Mouse (Mus musculus): ENCODE measurements around the gene 1700021F05Rik.
A peak's percentile ranks its signal among the peaks of the same experiment; 100 is the strongest.

The 1700021F05Rik gene

DNA sequence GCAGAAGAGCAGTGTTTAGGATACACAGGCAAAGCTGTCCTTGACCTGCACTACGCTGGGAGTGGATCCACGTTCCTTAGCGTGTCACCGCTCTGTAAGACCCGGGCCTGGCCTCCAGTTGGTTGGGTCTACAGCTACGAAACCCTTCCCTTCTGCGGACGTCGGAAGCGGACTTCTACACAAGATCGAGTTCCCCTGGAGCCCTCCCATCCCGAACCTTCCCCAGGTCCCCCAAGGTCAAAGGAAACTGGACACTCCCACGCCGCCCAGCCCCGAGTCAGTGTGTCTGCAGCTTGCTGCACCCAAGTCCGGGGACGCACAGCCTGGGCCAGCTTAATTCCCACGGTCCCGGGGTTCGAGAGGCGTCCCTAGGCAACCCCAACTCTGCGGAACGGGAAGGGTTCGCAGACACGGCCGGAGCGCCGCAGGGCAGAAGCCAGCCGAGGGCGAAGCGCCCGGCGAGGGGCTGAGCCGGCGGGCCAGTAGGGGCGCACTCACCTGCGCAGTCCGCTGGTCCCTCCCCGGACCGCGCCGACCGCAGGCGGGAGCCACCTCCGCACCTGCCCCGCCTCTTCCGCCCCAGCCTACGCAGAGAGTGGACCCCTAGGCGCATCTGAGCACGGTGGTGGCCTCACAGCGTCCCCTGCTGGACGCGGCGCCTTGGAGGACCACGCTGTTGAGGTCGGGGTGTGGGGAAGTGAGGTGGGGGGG, at the start of gene 1700021F05Rik:
Gene 1700021F05Rik, minus strand, starts transcription at position 553 of the 711 bp plus-strand sequence.
- peak; percentile 96 for DNase-seq (ENCODE audit: low spot score)

DNA sequence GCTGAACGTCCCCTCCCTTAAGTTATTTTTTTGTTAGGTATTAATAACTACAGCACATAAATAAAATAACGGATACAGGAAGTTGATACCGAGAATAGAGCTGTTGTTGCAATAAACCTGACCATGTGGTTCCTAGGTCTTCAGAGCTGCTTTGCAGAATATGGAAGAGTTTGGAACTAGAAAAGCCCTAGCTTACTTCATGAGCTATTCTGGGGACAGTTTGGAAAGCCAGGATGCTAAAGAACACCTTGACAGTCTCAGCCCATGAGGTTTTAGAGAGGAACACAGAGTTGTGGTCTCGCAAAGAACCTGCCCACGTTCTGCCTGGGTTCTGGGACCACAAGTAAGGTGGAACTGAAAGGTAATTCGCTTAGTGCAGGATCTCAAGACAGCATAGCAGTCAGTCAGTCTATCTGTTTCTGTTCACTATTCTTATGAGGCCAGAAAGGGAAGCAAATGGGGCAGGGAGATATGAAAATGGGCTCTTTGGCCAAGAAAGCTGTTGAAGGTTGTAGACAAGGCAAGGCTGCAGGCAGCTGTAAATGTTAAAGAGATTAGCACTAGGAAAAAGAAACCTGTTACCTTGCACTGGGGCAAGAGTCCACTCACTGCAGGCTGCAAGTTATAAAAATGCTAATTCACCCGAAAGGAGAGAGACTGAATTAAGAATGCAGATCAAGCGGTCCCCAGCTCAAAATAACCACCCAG, 47.8 kb upstream of the 1700021F05Rik start:
- no peak for DNase-seq (ENCODE audit: low spot score)

DNA sequence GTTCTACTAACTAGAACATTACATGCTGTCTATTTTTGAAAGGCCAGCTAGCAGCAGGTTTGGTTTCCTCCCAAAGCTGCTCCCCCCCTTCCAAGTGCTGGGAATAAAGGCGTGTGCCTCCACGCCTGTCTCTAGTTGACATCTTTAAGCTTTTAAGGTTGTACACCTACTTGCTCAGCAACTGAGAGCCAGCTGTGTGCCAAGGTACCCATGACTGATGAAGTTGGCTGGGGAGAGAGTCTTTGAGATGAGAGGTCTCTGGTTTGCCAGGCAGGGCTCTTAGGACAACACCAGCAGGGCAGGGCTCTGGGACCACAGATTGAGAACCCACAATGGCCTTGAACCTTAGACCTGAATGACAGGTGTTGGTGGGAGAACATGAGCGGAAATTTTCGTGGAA, 43.7 kb upstream of the 1700021F05Rik start:
- no peak for DNase-seq (ENCODE audit: low spot score)

GRCm38 (mm10) chr10:43581260-43581659, 40.5 kb upstream of the 1700021F05Rik start:
- no peak for DNase-seq (ENCODE audit: low spot score)

DNA sequence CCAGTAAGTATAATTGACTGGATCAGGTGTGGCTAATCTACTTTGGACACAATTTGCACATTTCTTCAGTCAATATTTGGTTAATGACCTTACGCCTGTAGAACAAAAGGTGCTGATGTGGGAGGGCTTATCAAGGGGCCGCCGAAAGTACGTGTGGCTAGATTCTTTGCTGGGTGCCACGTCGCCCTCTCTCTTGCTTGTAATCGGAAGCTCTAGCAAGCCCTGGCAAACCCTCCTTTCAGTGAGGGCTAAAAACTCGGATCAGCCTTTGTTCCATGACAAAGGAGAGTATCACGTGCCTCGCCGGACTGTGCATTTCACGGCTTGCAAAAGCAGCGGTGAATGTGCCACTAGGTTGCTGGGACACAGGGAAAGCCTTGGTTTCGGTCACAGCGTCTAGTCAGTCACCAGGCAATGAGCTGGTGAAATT, 39.9 kb upstream of the 1700021F05Rik start:
- peak; percentile 12 for DNase-seq (ENCODE audit: low spot score)

DNA sequence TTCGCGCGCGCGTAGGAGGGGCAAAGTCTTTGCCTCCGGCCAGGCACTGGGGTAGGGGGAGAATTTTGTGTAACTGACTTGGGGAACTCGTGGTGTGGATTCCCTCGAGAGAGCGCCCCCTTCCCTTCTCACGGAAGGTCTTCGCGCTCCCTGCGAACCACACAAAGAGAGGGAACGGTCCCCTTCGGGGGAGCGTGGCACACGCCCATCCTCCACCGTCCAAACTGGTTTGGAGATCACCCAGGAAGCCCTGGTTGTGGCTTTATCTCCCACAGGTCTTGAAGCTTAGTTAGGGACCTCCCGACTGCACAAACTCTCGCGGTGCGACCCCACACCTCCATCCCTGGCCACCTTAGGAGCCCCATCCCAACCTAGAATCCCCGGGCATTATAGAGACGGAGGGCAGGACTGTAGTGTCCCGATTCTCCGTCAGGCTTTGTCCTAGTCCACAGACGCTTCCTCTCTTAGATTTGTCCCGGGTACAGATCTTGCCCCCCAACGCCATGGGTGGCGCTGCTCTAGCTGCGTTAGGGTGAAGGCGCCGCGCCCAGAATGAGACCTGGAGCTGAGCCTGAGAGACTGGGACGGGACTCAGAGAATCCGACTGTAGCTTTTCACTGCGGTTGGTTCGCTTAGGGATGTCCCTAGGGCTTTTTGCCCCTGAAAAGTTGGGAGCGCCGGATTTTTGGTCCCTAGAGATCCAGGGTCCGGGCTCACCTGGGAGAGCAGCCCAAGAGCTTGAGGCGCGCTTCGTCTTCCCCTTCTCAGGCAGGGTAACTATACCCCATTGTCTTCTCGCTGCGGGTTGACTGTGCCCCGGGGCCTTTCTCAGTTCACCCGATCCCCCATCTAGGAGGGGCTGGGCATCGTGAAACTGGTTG, 38.8 kb upstream of the 1700021F05Rik start:
- DNase-seq (ENCODE audit: low spot score) = peak; percentile 21

GRCm38 (mm10) chr10:43578754-43579380, 38.1 kb upstream of the 1700021F05Rik start:
- DNase-seq (ENCODE audit: low spot score) = peak; percentile 63

GRCm38 (mm10) chr10:43578366-43578753, 37.6 kb upstream of the 1700021F05Rik start:
- DNase-seq (ENCODE audit: low spot score) = peak; percentile 32

GRCm38 (mm10) chr10:43577997-43578331, 37.2 kb upstream of the 1700021F05Rik start, which contains the start of gene Cd24a:
Cd24a (plus strand) TSS chr10:43578284.
- DNase-seq (ENCODE audit: low spot score) = no peak

DNA sequence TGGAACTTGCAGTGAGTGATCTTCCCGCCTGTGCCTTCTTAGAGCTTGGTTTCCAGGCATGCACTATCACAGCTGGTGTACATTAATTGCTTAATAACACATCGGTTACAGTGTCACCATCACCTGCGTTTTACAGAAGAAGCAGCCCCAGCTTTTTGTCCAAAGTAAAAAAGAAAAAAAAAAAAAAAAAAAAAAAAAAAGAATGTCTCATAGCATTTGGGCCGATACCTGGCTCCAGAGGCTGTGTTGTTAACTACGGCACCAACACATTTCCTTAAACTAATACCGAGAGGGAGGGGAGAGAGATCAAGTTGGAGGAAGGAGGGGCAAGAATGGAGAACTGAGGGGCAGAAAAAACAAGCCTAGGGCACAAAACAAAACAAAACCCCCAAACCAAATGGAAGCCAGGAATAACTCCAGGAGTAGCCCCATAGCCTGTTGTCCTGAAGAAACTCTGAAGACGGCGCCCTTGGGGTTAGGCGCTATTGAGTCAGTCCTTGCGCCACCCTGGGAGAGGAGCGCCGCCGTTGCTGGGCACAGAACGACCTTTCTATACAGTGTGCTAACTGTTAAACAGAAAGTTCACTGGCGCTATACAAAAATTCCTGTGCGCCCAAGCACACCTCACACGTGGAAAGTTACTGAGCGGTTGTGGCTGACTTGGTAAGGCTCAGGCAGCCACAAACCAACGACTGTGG, 36.7 kb upstream of the 1700021F05Rik start:
- no peak for DNase-seq (ENCODE audit: low spot score)

DNA sequence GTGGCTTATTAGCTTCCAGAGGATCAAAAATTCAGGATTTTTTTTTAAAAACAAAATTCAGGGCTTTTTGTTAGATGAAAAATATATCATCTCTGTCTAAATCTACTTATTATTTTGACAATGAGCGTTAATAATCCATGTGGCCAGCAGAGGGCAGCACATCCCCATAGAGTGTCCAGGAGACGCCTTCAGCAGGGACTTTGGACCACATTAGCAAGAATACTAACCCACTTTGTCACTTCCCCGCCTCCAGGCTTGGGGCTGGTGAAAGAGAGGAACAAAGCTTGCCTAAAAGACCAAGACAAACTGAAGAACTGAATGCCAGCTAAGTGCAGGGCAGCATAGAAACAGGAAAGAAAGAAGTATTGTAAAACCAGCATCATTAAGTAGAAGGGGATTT, 34.2 kb upstream of the 1700021F05Rik start:
- DNase-seq (ENCODE audit: low spot score) = peak; percentile 81

DNA sequence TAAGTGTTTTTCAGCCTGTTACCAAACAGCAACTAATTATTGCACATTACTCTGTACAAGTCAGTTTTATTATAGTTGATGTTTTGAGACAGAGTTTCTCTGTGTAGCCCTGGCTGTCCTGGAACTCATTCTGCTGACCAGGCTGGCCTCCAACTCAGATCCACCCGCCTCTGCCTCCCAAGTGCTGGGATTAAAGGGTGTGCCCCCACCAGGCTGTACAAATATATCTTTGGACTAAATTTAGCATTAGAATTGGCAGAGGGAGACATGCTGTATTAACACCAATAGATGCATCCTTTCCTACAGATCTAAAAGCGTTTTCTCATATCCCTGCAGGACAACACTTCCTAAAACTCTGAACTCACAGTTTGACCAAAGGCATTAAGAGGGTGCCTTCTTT, 33.6 kb upstream of the 1700021F05Rik start:
- no peak for DNase-seq (ENCODE audit: low spot score)

- DNase-seq (ENCODE audit: low spot score) = no peak
Observed at GRCm38 (mm10) chr10:43561311-43561710, 20.5 kb upstream of the 1700021F05Rik start.

DNA sequence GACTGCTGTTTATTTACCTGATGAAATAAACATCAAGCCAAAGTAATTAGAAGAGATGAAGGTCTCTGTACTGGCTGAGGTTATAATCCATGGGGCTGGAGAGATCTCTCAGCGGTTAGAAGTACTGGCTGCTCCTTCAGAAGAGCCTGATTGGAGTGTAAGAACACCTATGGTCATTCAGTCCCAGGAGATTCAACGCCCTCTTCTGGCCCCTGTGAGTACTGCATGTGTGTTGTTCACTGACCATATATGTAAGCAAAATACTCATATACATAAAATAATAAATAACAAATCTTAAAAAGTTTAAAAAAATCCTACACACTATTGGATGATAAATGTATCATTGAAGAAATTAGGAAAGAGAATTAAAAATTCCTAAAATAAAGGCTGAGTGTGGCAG, 20.0 kb upstream of the 1700021F05Rik start:
- DNase-seq (ENCODE audit: low spot score) = no peak

- DNase-seq (ENCODE audit: low spot score) = no peak
Observed at GRCm38 (mm10) chr10:43559313-43559712, 18.5 kb upstream of the 1700021F05Rik start.

DNA sequence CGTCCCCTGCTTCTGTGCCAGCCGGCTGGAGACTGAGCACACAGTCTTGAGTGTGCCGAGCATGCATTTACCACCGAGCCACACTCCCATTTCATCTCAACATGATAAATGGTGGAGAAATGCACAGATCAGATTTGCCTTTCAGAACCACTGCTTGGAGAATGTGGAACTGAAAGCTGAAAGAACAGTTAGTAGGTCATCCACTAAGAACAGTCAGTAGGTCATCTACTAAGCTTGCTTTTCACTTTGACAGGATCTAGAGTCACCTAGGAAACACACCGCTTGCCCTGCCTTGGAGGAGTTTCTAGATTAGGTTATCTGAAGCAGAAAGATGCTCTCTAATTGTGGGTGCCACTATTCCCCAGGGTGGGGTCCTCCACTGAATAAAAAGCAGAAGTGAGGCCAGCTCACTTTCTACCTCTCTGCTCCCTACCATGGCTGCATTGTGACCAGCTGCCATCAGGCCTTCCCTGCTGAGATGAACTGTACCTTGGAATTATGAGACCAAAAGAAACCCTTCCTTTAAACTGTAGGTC, 16.9 kb upstream of the 1700021F05Rik start:
- no peak for DNase-seq (ENCODE audit: low spot score)

DNA sequence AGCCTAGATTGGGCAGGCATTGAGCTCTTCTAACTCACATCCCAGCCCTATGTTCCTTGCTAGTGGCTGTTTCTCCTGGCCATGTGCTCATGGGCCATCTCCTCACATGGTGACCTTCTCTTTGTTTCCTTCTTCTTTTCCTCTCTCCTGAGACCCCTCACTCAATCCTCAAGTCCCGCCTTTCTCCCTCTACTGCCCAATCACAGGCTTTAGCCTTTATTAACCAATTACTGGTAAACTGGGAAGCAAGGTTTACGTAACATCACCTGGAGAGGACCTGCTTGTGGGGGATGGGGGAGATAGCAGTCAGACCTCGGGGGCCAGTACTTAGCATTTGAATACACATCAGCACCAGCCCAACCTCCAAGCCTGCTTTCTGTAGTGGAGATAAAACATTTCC, 10.6 kb upstream of the 1700021F05Rik start:
- DNase-seq (ENCODE audit: low spot score) = no peak

DNA sequence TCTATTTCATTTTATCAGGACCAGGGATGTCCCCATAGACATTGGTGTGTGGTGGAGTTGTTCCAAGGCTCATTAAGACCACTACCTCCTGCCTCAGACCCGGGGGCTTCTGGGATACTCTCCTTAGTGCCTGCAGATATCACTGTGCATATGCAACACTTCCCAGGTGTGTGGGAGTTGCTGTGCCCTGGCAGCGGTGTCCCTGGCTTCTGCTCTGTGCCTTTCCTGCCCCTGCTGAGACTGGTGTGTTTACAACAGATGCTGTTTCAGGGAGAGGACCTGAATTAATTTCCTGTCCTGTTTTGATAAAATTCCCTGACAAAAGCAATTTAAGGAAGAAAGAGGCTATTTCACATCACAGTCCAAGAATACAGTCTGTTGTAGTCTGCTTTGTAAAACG, 10.1 kb upstream of the 1700021F05Rik start:
- DNase-seq (ENCODE audit: low spot score) = no peak

GRCm38 (mm10) chr10:43549411-43549810, 8.6 kb upstream of the 1700021F05Rik start:
- DNase-seq (ENCODE audit: low spot score) = no peak

DNA sequence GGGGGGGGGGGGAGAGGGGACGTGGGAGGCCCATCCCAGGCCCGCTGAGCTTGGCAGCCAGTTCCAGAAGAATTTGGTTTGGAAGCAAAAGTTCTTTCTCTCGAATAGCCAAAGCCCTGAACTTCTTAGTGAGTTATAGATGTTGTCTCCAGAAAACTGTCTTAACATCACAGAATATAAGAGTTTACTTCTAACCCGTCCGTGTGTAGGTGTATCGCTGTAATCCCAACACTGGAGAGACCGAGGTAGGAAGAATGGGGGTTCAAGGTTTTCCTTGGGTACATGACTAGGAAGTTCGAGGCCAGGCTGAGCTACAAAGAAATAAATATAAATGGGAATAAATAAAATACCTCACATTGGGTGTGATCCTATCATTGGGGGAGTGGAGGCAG, 355 bp upstream of the 1700021F05Rik start:
- no peak for DNase-seq (ENCODE audit: low spot score)

GRCm38 (mm10) chr10:43539746-43540310, 966 bp downstream of the 1700021F05Rik start:
- DNase-seq (ENCODE audit: low spot score) = no peak
